Mouse (Mus musculus): ENCODE data around the gene Gm20388. TPM values are rescaled to one million over a fixed set of nuclear protein-coding genes. Genes with fewer than 3 reads are reported as not detected.

Gene Gm20388
- total and polyA plus RNA-seq, 2 experiments from 2014 or later, result 51.3 TPM; not detected in 1

DNA sequence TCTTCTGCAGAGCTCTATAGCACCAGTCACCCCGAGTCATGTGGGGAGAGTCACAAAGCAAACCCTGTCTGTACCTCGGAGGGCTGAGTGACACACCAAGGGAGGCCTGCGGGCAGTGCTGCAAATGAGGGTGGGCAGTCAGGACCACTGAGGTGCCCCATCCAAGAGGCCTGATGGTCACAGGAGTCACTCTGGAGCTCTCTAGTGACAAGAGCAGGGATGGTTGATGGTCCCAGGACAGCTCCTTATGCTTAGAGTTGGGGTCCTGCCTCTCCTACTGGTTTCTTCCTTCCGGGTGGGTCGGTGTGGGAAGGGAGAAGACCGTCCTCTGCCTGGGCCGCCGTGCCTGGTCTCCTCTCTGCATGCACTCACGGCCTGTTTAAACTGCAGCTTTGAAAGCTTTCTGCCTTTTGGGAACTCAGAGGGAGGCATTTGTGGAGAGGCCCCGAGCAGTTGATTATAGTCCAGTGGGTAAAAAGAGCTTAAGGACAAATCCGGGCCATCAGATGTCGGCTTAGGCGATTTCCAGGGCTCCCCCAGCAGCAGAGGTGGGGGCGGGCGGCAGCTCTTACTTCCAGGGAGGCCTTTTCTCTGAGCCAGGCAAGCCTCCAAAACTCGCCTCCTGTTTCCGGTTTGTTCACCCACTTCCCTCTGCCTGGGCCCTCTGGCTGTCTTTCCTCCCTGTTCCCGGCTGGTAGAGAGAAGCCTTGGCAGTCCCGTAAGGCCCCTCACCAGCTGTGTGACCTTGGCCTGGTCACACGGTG is 516.2 kb downstream of the Gm20388 start:
- peak overlapping the region; percentile 25; the same call in 1 of the 2 replicates for H3K9ac ChIP-seq
- 18% methylated on average over 20 of the region's 20 CpGs for WGBS

DNA sequence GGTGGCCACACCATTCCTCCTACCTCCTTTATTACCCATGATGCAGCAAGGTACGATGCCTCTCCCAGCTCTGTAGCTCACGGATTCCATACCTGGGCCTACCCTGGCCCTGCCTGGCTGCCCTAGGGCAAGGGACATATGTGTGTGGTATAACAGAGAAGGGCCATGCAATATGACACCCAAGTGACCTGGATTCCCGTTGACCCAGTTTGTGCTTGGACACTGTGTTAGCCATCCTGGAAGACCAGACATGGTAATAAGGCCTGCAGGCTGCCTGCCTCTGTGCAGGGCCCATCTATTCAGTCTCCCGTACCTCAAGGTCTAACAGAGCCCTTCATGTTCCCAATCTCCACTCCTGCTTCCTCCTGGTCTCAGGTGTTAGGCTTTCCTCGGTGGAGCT is 517.9 kb downstream of the Gm20388 start:
- Histone ChIP-seq H3K36me3 (ENCODE audit: insufficient read depth) (no peaks in the 10 kb centered on the region), H3K4me1 (ENCODE audit: insufficient read depth) (peaks cover 32% of the 10 kb centered on the region), H3K4me2 (ENCODE audit: low read depth) (no peak overlapping the region), H3K9me3 (ENCODE audit: low read length) (no peaks in the 10 kb centered on the region), H3K27ac (ENCODE audit: low read depth, low read length) (no peak overlapping the region), H3K27me3 (ENCODE audit: insufficient read depth, low read length) (no peaks in the 10 kb centered on the region), H3K9ac (no peak overlapping the region), H3K4me3 (ENCODE audit: low read depth, low read length) (no peak overlapping the region)
- DNase-seq (no peak), ATAC-seq (no peak)
- WGBS, result 90% methylated on average over 5 of the region's 5 CpGs
- TF ChIP-seq CTCF (IDR thresholded peaks at IDR 0.05; ENCODE audit: low read depth), result no peak

More for the DNA sequence above, 516.2 kb downstream of the Gm20388 start:
- Histone ChIP-seq H3K27me3 (ENCODE audit: insufficient read depth, low read length) (no peaks in the 10 kb centered on the region), H3K27ac (ENCODE audit: low read depth, low read length) (peak overlapping the region; percentile 62), H3K4me1 (ENCODE audit: insufficient read depth) (peaks cover 31% of the 10 kb centered on the region), H3K4me3 (ENCODE audit: low read depth, low read length) (no peak overlapping the region), H3K9me3 (ENCODE audit: low read length) (no peaks in the 10 kb centered on the region), H3K4me2 (ENCODE audit: low read depth) (no peak overlapping the region), H3K36me3 (ENCODE audit: insufficient read depth) (no peaks in the 10 kb centered on the region)
- ATAC-seq (no peak), DNase-seq (peak; percentile 68)
- TF ChIP-seq CTCF (IDR thresholded peaks at IDR 0.05; ENCODE audit: low read depth), result no peak

DNA sequence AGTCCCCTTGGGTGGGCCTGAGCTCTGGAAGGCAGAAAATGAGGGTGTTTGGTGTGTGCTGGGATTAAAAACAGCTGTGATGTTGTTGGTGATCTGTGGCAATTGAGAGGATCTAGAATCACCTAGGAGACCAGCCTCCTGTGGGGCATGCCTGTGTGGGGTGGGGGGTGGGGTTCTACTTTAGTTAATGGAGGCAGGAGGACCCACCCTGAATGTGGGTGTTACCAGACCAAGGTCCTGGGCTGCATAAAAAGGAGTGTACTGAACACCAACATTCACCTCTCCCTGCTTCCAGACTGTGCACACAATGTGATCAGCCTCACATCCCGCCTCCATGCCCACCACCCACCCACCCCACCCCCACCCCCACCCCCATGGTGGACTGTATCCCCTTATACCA is 518.5 kb downstream of the Gm20388 start:
- Histone ChIP-seq H3K9ac (no peak overlapping the region), H3K9me3 (ENCODE audit: low read length) (no peaks in the 10 kb centered on the region), H3K27ac (ENCODE audit: low read depth, low read length) (no peak overlapping the region), H3K27me3 (ENCODE audit: insufficient read depth, low read length) (no peaks in the 10 kb centered on the region), H3K4me3 (ENCODE audit: low read depth, low read length) (no peak overlapping the region), H3K4me1 (ENCODE audit: insufficient read depth) (peaks cover 30% of the 10 kb centered on the region), H3K4me2 (ENCODE audit: low read depth) (no peak overlapping the region), H3K36me3 (ENCODE audit: insufficient read depth) (no peaks in the 10 kb centered on the region)
- DNase-seq, result no peak
- TF ChIP-seq CTCF (IDR thresholded peaks at IDR 0.05; ENCODE audit: low read depth), result no peak
- ATAC-seq, result no peak
- 100% methylated on average over 1 of the region's 1 CpGs for WGBS

DNA sequence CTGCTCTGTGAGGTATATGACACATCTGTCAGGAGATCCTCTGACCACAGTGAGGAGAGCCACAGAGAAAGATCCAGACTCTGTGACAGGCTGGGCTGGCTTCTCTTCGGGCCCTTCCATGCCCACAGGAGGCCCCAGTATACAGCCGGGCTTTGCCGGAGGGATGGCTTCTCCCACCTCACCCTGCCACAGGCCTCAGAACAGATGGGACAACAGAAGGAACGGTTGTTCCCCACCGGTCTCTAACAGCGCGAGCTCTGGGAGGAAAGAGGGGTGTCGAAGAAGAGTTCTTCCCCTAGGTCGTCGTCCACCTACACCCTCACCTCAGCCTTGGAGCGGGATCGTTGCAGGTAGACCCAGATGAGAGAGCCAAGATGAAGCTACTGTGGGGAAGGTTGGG is 520.4 kb downstream of the Gm20388 start:
- H3K4me3 ChIP-seq (ENCODE audit: low read depth, low read length), result no peak overlapping the region
- no peak overlapping the region for H3K4me2 ChIP-seq (ENCODE audit: low read depth)
- TF ChIP-seq CTCF (IDR thresholded peaks at IDR 0.05; ENCODE audit: low read depth), result no peak
- no peak overlapping the region for H3K9ac ChIP-seq
- WGBS, result 64% methylated on average over 12 of the region's 12 CpGs
- no peaks in the 10 kb centered on the region for H3K9me3 ChIP-seq (ENCODE audit: low read length)
- ATAC-seq, result no peak
- no peaks in the 10 kb centered on the region for H3K36me3 ChIP-seq (ENCODE audit: insufficient read depth)
- no peaks in the 10 kb centered on the region for H3K27me3 ChIP-seq (ENCODE audit: insufficient read depth, low read length)
- no peak for DNase-seq
- peaks cover 14% of the 10 kb centered on the region; the same call in 1 of the 2 replicates for H3K4me1 ChIP-seq (ENCODE audit: insufficient read depth)
- H3K27ac ChIP-seq (ENCODE audit: low read depth, low read length), result no peak overlapping the region

DNA sequence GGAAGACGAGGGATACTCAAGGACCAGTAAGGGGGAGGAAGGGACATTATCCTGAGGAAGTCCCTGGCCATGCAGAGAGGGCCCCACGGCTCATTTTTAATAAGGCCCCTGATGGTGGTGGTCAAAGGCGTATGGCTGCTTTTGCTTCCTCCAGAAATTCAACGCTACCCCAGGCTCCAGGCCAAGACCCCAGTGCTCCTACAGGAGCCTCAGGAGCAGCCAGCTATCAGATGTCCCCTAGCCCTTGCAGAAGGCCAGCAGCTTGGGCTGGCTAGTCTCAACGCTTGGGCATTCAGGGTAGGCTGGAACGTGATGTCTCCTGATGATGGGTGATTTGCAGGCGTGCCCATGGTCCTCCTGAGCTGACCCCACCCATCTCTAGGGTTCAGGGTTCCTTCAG is 521.8 kb downstream of the Gm20388 start:
- Histone ChIP-seq H3K27ac (ENCODE audit: low read depth, low read length) (no peak overlapping the region), H3K4me2 (ENCODE audit: low read depth) (no peak overlapping the region), H3K27me3 (ENCODE audit: insufficient read depth, low read length) (no peaks in the 10 kb centered on the region), H3K4me3 (ENCODE audit: low read depth, low read length) (no peak overlapping the region), H3K4me1 (ENCODE audit: insufficient read depth) (0 out of 2 replicates have a peak, but pooled peaks cover 10% of the 10 kb centered on the region), H3K9me3 (ENCODE audit: low read length) (no peaks in the 10 kb centered on the region), H3K9ac (no peak overlapping the region), H3K36me3 (ENCODE audit: insufficient read depth) (no peaks in the 10 kb centered on the region)
- ATAC-seq, result no peak
- 85% methylated on average over 7 of the region's 7 CpGs for WGBS
- DNase-seq, result no peak
- no peak for TF ChIP-seq CTCF (IDR thresholded peaks at IDR 0.05; ENCODE audit: low read depth)

DNA sequence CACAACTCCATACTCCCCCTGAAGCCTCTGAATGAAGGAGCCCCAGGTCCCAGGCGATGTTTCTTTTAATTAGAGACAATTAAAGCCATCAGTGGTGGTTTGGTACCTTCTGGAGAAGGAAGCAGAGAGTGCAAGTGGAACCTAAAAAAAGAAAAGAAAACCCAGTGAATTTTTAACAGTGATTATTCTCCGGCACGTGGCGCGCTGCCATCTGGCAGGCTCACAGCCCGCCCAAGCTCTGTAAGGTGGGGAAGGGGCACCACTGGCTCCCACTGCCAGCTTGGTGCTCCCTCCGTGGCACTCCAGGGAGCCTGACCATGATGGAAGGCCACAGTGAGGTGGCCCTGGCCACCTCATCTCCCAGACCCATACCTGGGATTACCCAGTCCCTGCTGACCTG is 522.5 kb downstream of the Gm20388 start:
- Histone ChIP-seq H3K9ac (no peak overlapping the region), H3K27me3 (ENCODE audit: insufficient read depth, low read length) (no peaks in the 10 kb centered on the region), H3K4me3 (ENCODE audit: low read depth, low read length) (no peak overlapping the region), H3K9me3 (ENCODE audit: low read length) (no peaks in the 10 kb centered on the region), H3K4me1 (ENCODE audit: insufficient read depth) (peaks cover 17% of the 10 kb centered on the region), H3K36me3 (ENCODE audit: insufficient read depth) (no peaks in the 10 kb centered on the region; the same call in 1 of the 2 replicates), H3K27ac (ENCODE audit: low read depth, low read length) (0 out of 2 replicates have a peak overlapping the region, but pooled peaks have one; percentile 41), H3K4me2 (ENCODE audit: low read depth) (no peak overlapping the region)
- WGBS, result 17% methylated on average over 7 of the region's 7 CpGs
- no peak for ATAC-seq
- no peak for TF ChIP-seq CTCF (IDR thresholded peaks at IDR 0.05; ENCODE audit: low read depth)
- no peak for DNase-seq

DNA sequence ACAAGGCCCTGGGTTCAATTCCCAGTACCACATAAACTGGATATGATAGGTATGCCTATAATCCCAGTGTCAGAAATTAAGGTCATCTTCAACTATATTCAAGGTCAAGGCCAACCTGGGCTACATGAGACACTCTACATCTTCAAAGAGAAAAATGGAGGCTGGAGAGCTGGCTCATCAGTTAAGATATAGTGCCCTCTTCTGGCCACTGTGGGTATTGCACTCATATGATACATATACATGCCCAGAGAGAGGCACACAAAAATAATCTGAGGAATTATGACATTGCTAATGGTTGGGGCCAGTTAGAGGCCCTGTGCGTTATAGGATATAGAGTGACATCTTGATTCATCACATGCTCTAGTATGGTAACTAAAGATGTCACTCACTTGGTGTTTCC is 523.1 kb downstream of the Gm20388 start:
- peak; percentile 66 for TF ChIP-seq CTCF (IDR thresholded peaks at IDR 0.05; ENCODE audit: low read depth)
- Histone ChIP-seq H3K9ac (no peak overlapping the region), H3K27ac (ENCODE audit: low read depth, low read length) (no peak overlapping the region), H3K4me3 (ENCODE audit: low read depth, low read length) (no peak overlapping the region), H3K27me3 (ENCODE audit: insufficient read depth, low read length) (no peaks in the 10 kb centered on the region), H3K4me1 (ENCODE audit: insufficient read depth) (peaks cover 18% of the 10 kb centered on the region), H3K36me3 (ENCODE audit: insufficient read depth) (no peaks in the 10 kb centered on the region; the same call in 1 of the 2 replicates), H3K9me3 (ENCODE audit: low read length) (no peaks in the 10 kb centered on the region), H3K4me2 (ENCODE audit: low read depth) (no peak overlapping the region)
- WGBS, result 88% methylated on average over 1 of the region's 1 CpGs
- no peak for ATAC-seq
- no peak for DNase-seq

Measured in forebrain, postnatal 0 days (tissue).